Mouse (Mus musculus): ENCODE data around the gene Dut.

- TF ChIP-seq CTCF (IDR thresholded peaks at IDR 0.05; ENCODE audit: control insufficient read depth, insufficient read depth, low read length) (no peak), POLR2A (IDR thresholded peaks at IDR 0.05; ENCODE audit: borderline replicate concordance, control insufficient read depth, low read depth, low read length) (no peak)
Measured at GRCm38 (mm10) chr2:125217286-125217685, 29.7 kb upstream of the Dut start.
